13 mouse cellular contexts compared by ENCODE assay signal in genomic region chr7:28505585-28505984, GRCm38 (mm10). TPM values are rescaled to one million over a fixed set of nuclear protein-coding genes. Genes with fewer than 3 reads are reported as not detected.
DNase-seq lines count a peak whose midpoint lies in the region; ATAC-seq and TF ChIP-seq lines count a peak whose summit lies in the region.
"Had no signal": no experiment of that assay in that cellular context is flagged by ENCODE, and none has a peak within 500 bp of the region (broad histone marks: within the 10 kb centered on the region; RNA-seq: fewer than 3 reads in every experiment).

No protein-coding gene starts in this region.

- H3K27ac ChIP-seq in hindbrain, embryonic 10.5 days: no peak overlapping the region
- H3K27ac ChIP-seq in hindbrain, embryonic 13.5 days: no peak overlapping the region
- H3K27ac ChIP-seq in thymus, adult 2 months (ENCODE audit: control insufficient read depth, insufficient read depth, low read length): no peak overlapping the region
- H3K27ac ChIP-seq: forebrain, embryonic 15.5 days; midbrain, embryonic 15.5 days had no signal

- H3K9ac ChIP-seq in hindbrain, embryonic 13.5 days: no peak overlapping the region
- H3K9ac ChIP-seq: forebrain, embryonic 15.5 days; midbrain, embryonic 15.5 days had no signal

- WGBS in hindbrain, embryonic 10.5 days: 12% methylated on average over 5 of the region's 5 CpGs
- 8% methylated on average over 5 of the region's 5 CpGs for WGBS in hindbrain, embryonic 13.5 days
- WGBS in thymus, adult 2 months: 8% methylated on average over 5 of the region's 5 CpGs

- H3K36me3 ChIP-seq in hindbrain, embryonic 10.5 days: no peaks in the 10 kb centered on the region
- H3K36me3 ChIP-seq in hindbrain, embryonic 13.5 days: no peaks in the 10 kb centered on the region
- H3K36me3 ChIP-seq in thymus, adult 2 months (ENCODE audit: control insufficient read depth, insufficient read depth, low read length): no peaks in the 10 kb centered on the region
- H3K36me3 ChIP-seq: forebrain, embryonic 15.5 days; midbrain, embryonic 15.5 days had no signal

- no peaks in the 10 kb centered on the region for H3K27me3 ChIP-seq in hindbrain, embryonic 10.5 days (ENCODE audit: insufficient read depth, poor library complexity, severe bottlenecking)
- H3K27me3 ChIP-seq in hindbrain, embryonic 13.5 days: 0 out of 2 replicates have a peak, but pooled peaks cover 7% of the 10 kb centered on the region
- H3K27me3 ChIP-seq in thymus, adult 2 months (ENCODE audit: control insufficient read depth, insufficient read depth, low read length): no peaks in the 10 kb centered on the region
- H3K27me3 ChIP-seq: forebrain, embryonic 15.5 days; midbrain, embryonic 15.5 days had no signal

- peak; percentile 18 for DNase-seq in hindbrain, embryonic 10.5 days (ENCODE audit: low spot score)
- DNase-seq in thymus, adult 2 months: peak; percentile 16
- DNase-seq in thymus, postnatal 10 days (ENCODE audit: low spot score in 2 of 2): no peak
- peak; percentile 19 for DNase-seq in embryo, embryonic 9.5 days (ENCODE audit: extremely low spot score)
- DNase-seq in natural killer cell, adult 2 months (ENCODE audit: low spot score in 2 of 2): no peak
- DNase-seq in layer of hippocampus, adult 9-11 months: no peak
- no peak for DNase-seq in left cerebral cortex, adult 11 months (ENCODE audit: low spot score)

- no peak for ATAC-seq in hindbrain, embryonic 13.5 days (ENCODE audit: low FRiP score)
- ATAC-seq: forebrain, embryonic 15.5 days; hindbrain, embryonic 16.5 days; midbrain, embryonic 15.5 days had no signal

- no peaks in the 10 kb centered on the region for H3K4me1 ChIP-seq in hindbrain, embryonic 10.5 days (replicated peaks)
- no peaks in the 10 kb centered on the region for H3K4me1 ChIP-seq in hindbrain, embryonic 13.5 days (replicated peaks)
- H3K4me1 ChIP-seq in thymus, adult 2 months (replicated peaks; ENCODE audit: control insufficient read depth, insufficient read depth, low read length): no peaks in the 10 kb centered on the region
- H3K4me1 ChIP-seq: forebrain, embryonic 15.5 days; midbrain, embryonic 15.5 days had no signal

- no peak overlapping the region for H3K4me3 ChIP-seq in hindbrain, embryonic 10.5 days
- H3K4me3 ChIP-seq in hindbrain, embryonic 13.5 days: no peak overlapping the region
- no peak overlapping the region for H3K4me3 ChIP-seq in thymus, adult 2 months (ENCODE audit: control insufficient read depth, insufficient read depth, low read length)
- H3K4me3 ChIP-seq: forebrain, embryonic 15.5 days; midbrain, embryonic 15.5 days had no signal

- H3K4me2 ChIP-seq in hindbrain, embryonic 13.5 days: no peak overlapping the region
- H3K4me2 ChIP-seq: forebrain, embryonic 15.5 days; midbrain, embryonic 15.5 days had no signal

- no peak for TF ChIP-seq CTCF in thymus, adult 2 months (IDR thresholded peaks at IDR 0.05; ENCODE audit: borderline replicate concordance, control insufficient read depth, extremely low read depth, insufficient read depth, low read length, poor library complexity)

- TF ChIP-seq POLR2A in thymus, adult 2 months (IDR thresholded peaks at IDR 0.05; ENCODE audit: control insufficient read depth, extremely low read depth, insufficient read depth, low read length, poor library complexity): no peak

- peaks cover 7% of the 10 kb centered on the region; the same call in 1 of the 2 replicates for H3K9me3 ChIP-seq in hindbrain, embryonic 10.5 days
- 0 out of 2 replicates have a peak, but pooled peaks cover 5% of the 10 kb centered on the region for H3K9me3 ChIP-seq in hindbrain, embryonic 13.5 days
- H3K9me3 ChIP-seq: forebrain, embryonic 15.5 days; midbrain, embryonic 15.5 days had no signal

RNA-seq across cellular contexts. Expression of gene Ifnl2, which starts 4.7 kb away (rescaled TPM):
- polyA plus RNA-seq in hindbrain, embryonic 10.5 days (2016; fragmentation: Nextera tagmentation; extraction: Ambion mirVana): not detected in 2 replicates
- polyA plus RNA-seq in hindbrain, embryonic 13.5 days (2015; fragmentation: Nextera tagmentation; extraction: Ambion mirVana): not detected in 2 replicates
- 0.59 and 0.77 TPM in 2 replicates for polyA plus RNA-seq in thymus, adult 2 months (2012; rRNA removed)
- polyA plus RNA-seq: brain, embryonic 14.5 days; forebrain, embryonic 15.5 days; hindbrain, embryonic 16.5 days; liver, embryonic 16.5 days; midbrain, embryonic 15.5 days had no signal

RNA-seq across cellular contexts. Expression of gene Ifnl3, which starts 17.1 kb away (rescaled TPM):
- polyA plus RNA-seq in hindbrain, embryonic 10.5 days (2016; fragmentation: Nextera tagmentation; extraction: Ambion mirVana): not detected in 2 replicates
- not detected in 2 replicates for polyA plus RNA-seq in hindbrain, embryonic 13.5 days (2015; fragmentation: Nextera tagmentation; extraction: Ambion mirVana)
- polyA plus RNA-seq in thymus, adult 2 months (2012; rRNA removed): 0.37 and 0.78 TPM in 2 replicates
- polyA plus RNA-seq: brain, embryonic 14.5 days; forebrain, embryonic 15.5 days; hindbrain, embryonic 16.5 days; liver, embryonic 16.5 days; midbrain, embryonic 15.5 days had no signal

RNA-seq across cellular contexts. Expression of gene Sycn, which starts 35.1 kb away (rescaled TPM):
- not detected in 2 replicates for polyA plus RNA-seq in hindbrain, embryonic 10.5 days (2016; fragmentation: Nextera tagmentation; extraction: Ambion mirVana)
- not detected in 2 replicates for polyA plus RNA-seq in hindbrain, embryonic 13.5 days (2015; fragmentation: Nextera tagmentation; extraction: Ambion mirVana)
- polyA plus RNA-seq in thymus, adult 2 months (2012; rRNA removed): 2.1 and 2.4 TPM in 2 replicates
- polyA plus RNA-seq: brain, embryonic 14.5 days; forebrain, embryonic 15.5 days; hindbrain, embryonic 16.5 days; midbrain, embryonic 15.5 days had no signal

RNA-seq across cellular contexts. Expression of gene Nccrp1, which starts 41.5 kb away (rescaled TPM):
- polyA plus RNA-seq in hindbrain, embryonic 10.5 days (2016; fragmentation: Nextera tagmentation; extraction: Ambion mirVana): 0.10 TPM in 1 of 2 replicates, not detected in the other
- polyA plus RNA-seq in hindbrain, embryonic 13.5 days (2015; fragmentation: Nextera tagmentation; extraction: Ambion mirVana): 0.13 TPM in 1 of 2 replicates, not detected in the other
- polyA plus RNA-seq in thymus, adult 2 months (2012; rRNA removed): 1.4 TPM in 2 replicates
- polyA plus RNA-seq: forebrain, embryonic 15.5 days; hindbrain, embryonic 16.5 days; liver, embryonic 16.5 days had no signal

RNA-seq across cellular contexts. Expression of gene Lrfn1, which starts 53.8 kb away (rescaled TPM):
- polyA plus RNA-seq in hindbrain, embryonic 10.5 days (2016; fragmentation: Nextera tagmentation; extraction: Ambion mirVana): 4.4 and 5.2 TPM in 2 replicates
- 11.3 and 11.8 TPM in 2 replicates for polyA plus RNA-seq in hindbrain, embryonic 13.5 days (2015; fragmentation: Nextera tagmentation; extraction: Ambion mirVana)
- polyA plus RNA-seq in thymus, adult 2 months (2012; rRNA removed): 7.6 and 9.1 TPM in 2 replicates

Comparison
In these comparisons a context has a peak if more than half of its experiments do, and no peak if none do; other contexts are left out.
1. DNase-seq: peak in hindbrain, embryonic 10.5 days (single experiment), thymus, adult 2 months (single experiment) and embryo, embryonic 9.5 days (single experiment); none in thymus, postnatal 10 days (0 of 2), natural killer cell, adult 2 months (0 of 2), layer of hippocampus, adult 9-11 months (single experiment) and left cerebral cortex, adult 11 months (single experiment).